Mouse (Mus musculus) brown adipose tissue, adult 24 weeks (tissue): ENCODE results near the gene Amacr. TPM values are rescaled to one million over a fixed set of nuclear protein-coding genes. Genes with fewer than 3 reads are reported as not detected.
"Not testable (repeated sequence)": the region's sequence is repeated elsewhere in the genome, so short reads cannot be mapped to it uniquely, and the experiment has no call there.

Source experiments
- H3K27ac ChIP-seq: fragments of 200-500 bp; replicated peaks from 2 replicates; pipeline ENCODE4 v1.5.1; 2012; ENCODE audit warnings: low read depth, mild to moderate bottlenecking, low read length
- H3K4me1 ChIP-seq: fragments of 200-500 bp; 2 replicates; pipeline ENCODE4 v1.6.1; 2012; ENCODE audit warnings: low read length, mixed read lengths; ENCODE audit not compliant: control insufficient read depth, insufficient read depth, insufficient read length
- H3K4me3 ChIP-seq: fragments of 200-500 bp; 2 replicates; pipeline ENCODE4 v1.5.1; 2012; ENCODE audit warnings: low read depth, mild to moderate bottlenecking, low read length, moderate library complexity; ENCODE audit not compliant: insufficient read depth
- polyA plus RNA-seq: library from polyadenylated mRNA; stranded (reverse); fragments of >200 nt; gene quantifications from 2 replicates; pipeline ENCODE4 v1.2.4, GENCODE M21; 2012; ENCODE audit not compliant: missing spikeins, insufficient read depth, insufficient read length

The Amacr gene
- polyA plus RNA-seq, 1 experiment, result 30.8 TPM

GRCm38 (mm10) chr15:10962601-10963000 is 19.0 kb upstream of the Amacr start:
- H3K27ac ChIP-seq, result no peak overlapping the region
- peaks cover 2% of the 10 kb centered on the region; the same call in 1 of the 2 replicates for H3K4me1 ChIP-seq
- H3K4me3 ChIP-seq, result no peak overlapping the region

- Histone ChIP-seq H3K27ac (no peak overlapping the region), H3K4me3 (no peak overlapping the region), H3K4me1 (no peaks in the 10 kb centered on the region)
Measured at GRCm38 (mm10) chr15:10969439-10969838, 12.1 kb upstream of the Amacr start.

DNA sequence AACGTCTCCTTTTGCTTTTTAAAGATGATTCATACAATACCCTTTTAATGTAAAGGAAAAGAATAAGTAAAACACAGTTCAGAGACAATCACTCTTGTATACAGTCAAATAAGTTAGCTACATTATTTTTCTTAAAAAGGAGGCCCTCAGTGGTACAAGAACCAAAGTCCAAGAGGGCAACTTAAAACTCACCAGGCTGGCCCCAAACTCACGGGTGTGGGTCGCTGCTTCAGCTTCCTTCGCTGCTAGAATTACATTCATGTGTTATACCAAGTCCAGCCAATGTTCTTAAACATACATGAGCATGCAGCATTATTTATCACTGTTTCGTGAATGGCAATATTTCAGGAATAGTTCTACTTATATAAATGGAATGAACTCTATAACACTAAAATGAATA is 10.8 kb upstream of the Amacr start:
- H3K4me1 ChIP-seq, result no peaks in the 10 kb centered on the region
- no peak overlapping the region for H3K27ac ChIP-seq
- no peak overlapping the region for H3K4me3 ChIP-seq

- Histone ChIP-seq H3K4me1 (no peaks in the 10 kb centered on the region), H3K4me3 (no peak overlapping the region), H3K27ac (no peak overlapping the region)
Measured at GRCm38 (mm10) chr15:10977151-10977550, 4.4 kb upstream of the Amacr start.

GRCm38 (mm10) chr15:10980712-10981111 is 844 bp upstream of the Amacr start:
- Histone ChIP-seq H3K4me3 (no peak overlapping the region; the same call in 1 of the 2 replicates), H3K4me1 (no peaks in the 10 kb centered on the region), H3K27ac (peak overlapping the region; percentile 96; the same call in 1 of the 2 replicates)

GRCm38 (mm10) chr15:10982064-10982435 is 494 bp downstream of the Amacr start:
- H3K4me1 ChIP-seq, result no peaks in the 10 kb centered on the region
- peak overlapping the region; percentile 74 for H3K4me3 ChIP-seq
- no peak overlapping the region for H3K27ac ChIP-seq

GRCm38 (mm10) chr15:10985756-10986155 is 4.2 kb downstream of the Amacr start:
- no peaks in the 10 kb centered on the region for H3K4me1 ChIP-seq
- H3K4me3 ChIP-seq, result no peak overlapping the region
- H3K27ac ChIP-seq, result no peak overlapping the region

DNA sequence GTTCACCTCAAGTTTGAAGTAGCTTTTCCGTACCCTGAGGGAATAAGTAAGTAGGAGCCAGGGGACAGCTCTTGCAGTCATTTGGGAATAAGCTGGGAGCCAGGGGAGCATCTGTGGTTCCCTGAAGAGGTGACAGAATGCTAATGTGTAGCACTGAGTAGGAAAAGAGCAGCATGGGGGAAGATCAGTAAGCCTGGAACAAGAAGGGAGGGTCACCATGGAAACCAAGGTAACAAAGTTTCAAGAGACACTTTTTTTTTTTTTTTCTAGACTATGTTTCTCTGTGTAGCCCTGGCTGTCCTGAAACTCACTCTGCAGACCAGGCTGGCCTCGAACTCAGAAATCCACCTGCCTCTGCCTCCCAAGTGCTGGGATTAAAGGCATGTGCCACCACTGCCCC is 4.9 kb downstream of the Amacr start:
- H3K4me3 ChIP-seq, H3K4me1 ChIP-seq, H3K27ac ChIP-seq: not testable (repeated sequence)

DNA sequence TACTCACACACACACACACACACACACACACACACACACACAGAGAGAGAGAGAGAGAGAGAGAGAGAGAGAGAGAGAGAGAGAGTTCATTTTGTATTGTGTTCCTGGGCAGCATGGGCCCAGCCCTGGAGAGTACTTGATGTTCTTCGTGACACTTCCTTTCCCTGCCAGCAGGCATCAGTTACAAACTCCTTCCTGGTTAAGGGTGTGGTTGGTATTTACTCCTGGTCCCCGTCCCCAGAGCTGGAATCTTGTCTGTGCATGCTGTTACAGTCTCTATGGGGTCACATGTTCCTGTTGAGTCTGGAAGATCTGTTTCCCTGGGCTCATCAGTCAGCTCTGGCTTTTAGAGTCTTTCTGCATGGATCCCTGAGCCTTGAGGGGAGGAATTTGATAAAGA is 8.9 kb downstream of the Amacr start:
- Histone ChIP-seq H3K27ac (no peak overlapping the region), H3K4me3 (no peak overlapping the region), H3K4me1 (0 out of 2 replicates have a peak, but pooled peaks cover 3% of the 10 kb centered on the region)

DNA sequence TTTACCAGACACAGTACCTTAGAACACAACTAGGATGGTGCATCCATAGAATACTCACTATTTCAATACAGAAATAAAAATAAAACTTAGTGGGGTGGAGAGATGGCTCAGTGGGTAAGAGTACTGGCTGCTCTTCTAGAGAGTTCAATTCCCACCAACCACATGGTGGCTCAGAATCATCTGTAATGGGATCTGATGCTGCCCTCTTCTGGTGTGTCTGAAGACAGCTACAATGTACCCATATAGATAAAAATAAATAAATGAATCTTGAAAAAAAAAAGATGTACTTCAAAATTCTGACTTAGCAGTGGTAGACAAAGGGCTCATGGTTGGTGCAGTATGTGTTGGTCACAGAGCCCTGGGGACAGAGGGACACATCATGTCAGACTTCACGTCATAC is 10.0 kb downstream of the Amacr start:
- Histone ChIP-seq H3K4me3 (no peak overlapping the region), H3K27ac (no peak overlapping the region), H3K4me1 (0 out of 2 replicates have a peak, but pooled peaks cover 3% of the 10 kb centered on the region)

GRCm38 (mm10) chr15:10999832-11000231 is 18.3 kb downstream of the Amacr start:
- H3K4me1 ChIP-seq, result no peaks in the 10 kb centered on the region
- H3K27ac ChIP-seq, result no peak overlapping the region
- no peak overlapping the region for H3K4me3 ChIP-seq

- Histone ChIP-seq H3K4me3 (no peak within 1 kb of the TSS), H3K27ac (no peak within 1 kb of the TSS), H3K4me1 (no peaks in the 10 kb centered on the region)
Measured at GRCm38 (mm10) chr15:11000421-11000820, 18.9 kb downstream of the Amacr start, which contains the start of gene Slc45a2. Gene Slc45a2 (plus strand): TSS chr15:11000721.

DNA sequence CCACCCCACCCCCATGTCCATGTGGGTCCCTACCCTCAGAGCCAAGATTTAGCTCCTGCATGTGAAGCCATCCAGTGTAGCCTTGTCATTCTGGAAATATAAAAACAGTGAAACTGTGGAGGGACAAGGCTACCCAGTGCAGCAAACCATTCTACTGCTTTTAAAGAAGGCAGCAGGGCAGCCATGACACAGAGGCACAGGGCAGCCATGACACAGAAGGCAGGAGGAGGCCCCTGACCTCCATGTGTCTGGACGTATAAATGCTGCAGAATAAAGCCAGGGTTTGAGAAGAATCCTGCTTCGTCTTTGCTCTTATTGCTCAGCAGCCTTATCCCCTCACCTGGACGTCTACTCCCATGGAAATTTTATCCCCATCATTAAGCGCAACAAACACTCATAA is 22.2 kb downstream of the Amacr start:
- Histone ChIP-seq H3K4me1 (no peaks in the 10 kb centered on the region), H3K27ac (no peak overlapping the region), H3K4me3 (no peak overlapping the region)

GRCm38 (mm10) chr15:11004646-11005045 is 23.1 kb downstream of the Amacr start:
- Histone ChIP-seq H3K27ac (no peak overlapping the region), H3K4me1 (no peaks in the 10 kb centered on the region), H3K4me3 (no peak overlapping the region)

- Histone ChIP-seq H3K27ac (no peak overlapping the region), H3K4me1 (no peaks in the 10 kb centered on the region), H3K4me3 (no peak overlapping the region)
Measured at GRCm38 (mm10) chr15:11008756-11009155, 27.2 kb downstream of the Amacr start.

- Histone ChIP-seq H3K4me1 (no peaks in the 10 kb centered on the region), H3K4me3 (no peak overlapping the region), H3K27ac (no peak overlapping the region)
Measured at GRCm38 (mm10) chr15:11010976-11011548, 29.5 kb downstream of the Amacr start.
